Mouse (Mus musculus) hindbrain, embryonic 13.5 days (tissue): ENCODE measurements at regions not wholly inside any gene's neighbourhood (a gene's known extent, or its start where the extent isn't known, plus 50 kb on each side); places are given as distances from the start of the nearest gene placed in this dataset.
A peak's percentile ranks its signal among the peaks of the same experiment; 100 is the strongest.

Experiments
- ATAC-seq: fragments of 200-750 bp; cut with Nextera tagmentation; 2 replicates; pipeline ENCODE4 v1.8.0; 2017; ENCODE audit warnings: moderate TSS enrichment; ENCODE audit not compliant: low FRiP score
- H3K27ac ChIP-seq: fragments of 300-500 bp; sonication (generic); 2 replicates; pipeline ENCODE4 v1.5.1; 2015; ENCODE audit warnings: inconsistent platforms, mild to moderate bottlenecking, moderate library complexity
- H3K27me3 ChIP-seq: fragments of 300-500 bp; sonication (generic); 2 replicates; pipeline ENCODE4 v1.6.1; 2015; ENCODE audit warnings: mild to moderate bottlenecking, inconsistent platforms
- H3K36me3 ChIP-seq: fragments of 300-500 bp; sonication (generic); 2 replicates; pipeline ENCODE4 v1.6.1; 2015; ENCODE audit warnings: mild to moderate bottlenecking, inconsistent platforms
- H3K4me1 ChIP-seq: fragments of 300-500 bp; sonication (generic); replicated peaks from 2 replicates; pipeline ENCODE4 v1.6.1; 2015; ENCODE audit warnings: inconsistent platforms
- H3K4me2 ChIP-seq: fragments of 300-500 bp; sonication (generic); 2 replicates; pipeline ENCODE4 v1.6.1; 2015; ENCODE audit warnings: inconsistent platforms, mild to moderate bottlenecking, moderate library complexity
- H3K4me3 ChIP-seq: fragments of 300-500 bp; sonication (generic); 2 replicates; pipeline ENCODE4 v1.5.1; 2015; ENCODE audit warnings: mild to moderate bottlenecking, inconsistent platforms
- H3K9ac ChIP-seq: fragments of 300-500 bp; sonication (generic); 2 replicates; pipeline ENCODE4 v1.6.1; 2015; ENCODE audit warnings: mild to moderate bottlenecking, inconsistent platforms
- H3K9me3 ChIP-seq: fragments of 300-500 bp; sonication (generic); 2 replicates; pipeline ENCODE4 v1.6.1; 2016; ENCODE audit warnings: inconsistent platforms
- WGBS: fragments of 180-500 bp; shearing (Covaris S2); methylation state at CpG from one replicate; pipeline ENCODE4 v1.1.7; 2015; 5-methylcytosine and 5-hydroxymethylcytosine counted together

DNA sequence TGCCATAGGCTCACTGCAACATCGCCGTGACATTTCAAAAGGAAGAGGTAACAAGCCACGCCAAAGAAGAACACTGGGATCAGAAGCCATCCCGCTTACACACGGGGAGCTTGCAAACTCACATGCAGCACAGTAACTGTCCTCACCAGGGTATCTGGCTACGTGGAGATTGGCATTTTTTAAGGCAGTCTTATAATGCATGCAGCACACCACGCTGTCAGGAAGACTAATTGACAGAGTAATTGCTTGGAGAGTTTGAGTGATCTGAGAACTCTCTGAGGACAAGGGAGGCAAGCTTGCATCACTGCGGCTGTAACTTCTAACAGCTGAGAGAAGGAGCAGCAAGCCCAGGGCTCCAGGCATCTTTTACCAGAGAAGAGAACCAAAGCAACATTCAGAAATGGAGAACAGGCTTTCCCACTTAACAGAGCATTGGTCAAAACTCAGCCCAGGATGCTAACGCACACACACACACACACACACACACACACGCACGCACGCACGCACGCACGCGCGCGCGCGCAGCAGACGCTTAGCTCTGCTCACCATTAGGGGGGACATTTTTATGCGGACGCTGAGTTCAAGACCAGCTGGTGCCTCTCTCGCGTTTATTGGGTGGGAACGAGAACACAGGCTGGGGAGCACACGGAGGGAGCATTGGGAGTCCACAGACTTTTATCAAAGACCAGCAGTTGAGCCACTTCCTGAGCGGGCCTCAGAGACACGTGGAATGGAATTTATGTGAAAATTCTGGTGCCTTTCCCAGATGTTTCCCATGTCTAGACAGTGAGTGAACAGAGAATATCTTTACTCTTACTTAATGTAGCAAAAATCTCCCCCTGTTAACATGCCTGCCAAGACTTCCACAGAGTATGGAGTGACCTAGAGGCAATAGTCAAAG lies 66.6 kb downstream of the 1700129C05Rik start:
- H3K36me3 ChIP-seq: no peaks in the 10 kb centered on the region
- peak; percentile 87 for ATAC-seq
- WGBS: 34% methylated on average over 29 of the region's 29 CpGs
- peak overlapping the region; percentile 43 for H3K4me2 ChIP-seq
- H3K9me3 ChIP-seq: no peaks in the 10 kb centered on the region
- no peak overlapping the region for H3K27ac ChIP-seq
- no peaks in the 10 kb centered on the region for H3K27me3 ChIP-seq
- H3K4me3 ChIP-seq: peak overlapping the region; percentile 6; the same call in 1 of the 2 replicates
- peak overlapping the region; percentile 51 for H3K9ac ChIP-seq
- peaks cover 13% of the 10 kb centered on the region for H3K4me1 ChIP-seq

DNA sequence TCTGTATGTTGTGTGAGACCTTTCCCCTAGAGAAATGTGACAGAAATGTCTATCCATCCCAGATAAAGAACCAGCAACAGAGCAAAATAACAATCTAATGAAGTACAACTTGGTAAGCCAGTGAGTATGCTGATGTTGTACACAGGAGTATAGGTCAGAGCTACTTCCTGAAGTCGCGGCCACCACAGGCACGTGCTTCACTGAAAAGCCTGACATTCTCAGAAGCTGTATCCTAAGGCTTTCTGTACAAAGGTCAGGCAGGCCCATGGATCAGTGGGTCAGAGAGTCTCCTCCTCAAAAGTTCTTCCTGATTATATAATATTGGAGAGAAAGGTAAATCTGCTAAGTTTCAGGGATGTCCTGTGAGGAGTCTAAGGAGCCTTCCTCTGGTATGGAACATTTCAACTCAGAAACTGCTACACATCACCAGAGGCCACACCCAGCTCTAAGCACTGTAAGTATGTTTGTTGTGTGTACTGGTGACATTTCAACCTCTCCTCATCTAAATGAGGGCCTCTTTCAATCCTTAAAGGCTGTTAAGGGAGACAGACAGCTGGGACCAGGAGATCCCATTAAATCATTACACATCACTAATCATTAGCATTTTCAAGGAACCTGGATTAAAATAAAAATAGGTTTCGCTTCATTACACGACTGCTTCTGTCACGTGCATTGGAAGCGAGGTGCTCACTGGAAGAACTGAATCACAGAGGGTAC lies 70.2 kb downstream of the 1700129C05Rik start:
- no peak overlapping the region for H3K4me2 ChIP-seq
- peaks cover 13% of the 10 kb centered on the region for H3K4me1 ChIP-seq
- H3K4me3 ChIP-seq: no peak overlapping the region
- H3K9me3 ChIP-seq: no peaks in the 10 kb centered on the region
- no peak overlapping the region for H3K9ac ChIP-seq
- no peak for ATAC-seq
- 72% methylated on average over 7 of the region's 7 CpGs for WGBS
- H3K27ac ChIP-seq: no peak overlapping the region
- H3K27me3 ChIP-seq: no peaks in the 10 kb centered on the region
- H3K36me3 ChIP-seq: no peaks in the 10 kb centered on the region

DNA sequence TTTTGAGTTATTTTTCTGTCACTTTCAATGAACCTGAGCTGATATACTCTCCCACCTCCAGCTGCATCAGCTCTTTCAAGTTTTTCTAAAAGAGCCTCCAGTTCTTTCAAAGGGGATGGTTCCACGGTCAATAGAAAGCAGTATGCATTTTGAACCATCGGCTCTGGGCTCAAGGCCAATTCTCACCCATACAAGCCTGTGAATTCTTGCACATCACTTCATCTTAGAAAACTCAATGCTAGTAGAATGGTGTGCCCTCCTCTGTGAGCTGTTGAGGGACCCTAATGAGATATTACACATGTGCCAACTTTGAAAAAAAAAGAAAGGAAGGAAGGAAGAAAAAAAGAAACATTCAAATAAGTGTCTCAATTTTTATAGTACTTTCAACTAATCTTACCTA lies 72.6 kb downstream of the 1700129C05Rik start:
- H3K9ac ChIP-seq: no peak overlapping the region
- no peak overlapping the region for H3K27ac ChIP-seq
- no peaks in the 10 kb centered on the region for H3K9me3 ChIP-seq
- H3K4me1 ChIP-seq: no peaks in the 10 kb centered on the region
- no peak overlapping the region for H3K4me2 ChIP-seq
- no peak overlapping the region for H3K4me3 ChIP-seq
- H3K27me3 ChIP-seq: no peaks in the 10 kb centered on the region
- no peaks in the 10 kb centered on the region for H3K36me3 ChIP-seq
- WGBS: 70% methylated on average over 2 of the region's 2 CpGs
- no peak for ATAC-seq

DNA sequence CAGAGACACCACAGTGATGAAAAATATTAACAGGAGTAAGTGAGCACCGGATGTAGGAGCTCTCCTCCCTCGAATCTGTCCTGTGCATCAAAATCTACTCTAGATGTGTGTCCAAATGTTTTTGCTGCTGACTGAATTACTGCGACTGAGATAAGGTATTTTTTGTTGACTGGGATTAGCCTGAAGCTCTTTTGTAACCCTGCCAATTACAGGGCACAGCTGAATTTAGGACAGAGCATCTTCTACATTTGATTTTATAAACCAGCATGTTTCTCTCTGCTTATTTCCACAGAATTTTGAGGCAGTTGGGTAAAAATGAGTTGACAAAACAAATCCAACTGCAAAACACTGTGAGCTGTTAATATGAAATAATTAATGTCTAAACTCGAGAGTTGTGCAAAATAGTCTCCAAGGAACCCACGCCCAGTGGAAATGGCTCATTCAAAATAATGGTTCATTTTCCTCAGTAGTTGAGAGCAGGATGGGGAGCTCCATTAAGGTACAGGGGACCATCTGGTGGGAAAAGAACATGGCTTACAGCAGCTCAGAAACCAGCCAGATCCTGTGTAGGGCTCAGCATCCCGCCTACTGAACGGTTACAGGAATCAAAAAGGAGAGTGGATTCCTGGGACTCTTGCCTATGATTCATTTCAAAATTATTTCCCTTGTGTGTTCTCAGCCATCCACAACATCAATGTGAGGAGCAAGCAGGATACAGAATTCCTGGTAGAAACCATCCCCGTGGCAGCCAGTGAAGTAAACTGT lies 76.1 kb downstream of the 1700129C05Rik start:
- H3K9me3 ChIP-seq: no peaks in the 10 kb centered on the region
- no peak overlapping the region for H3K4me2 ChIP-seq
- H3K27me3 ChIP-seq: no peaks in the 10 kb centered on the region
- no peaks in the 10 kb centered on the region for H3K4me1 ChIP-seq
- H3K9ac ChIP-seq: no peak overlapping the region
- no peaks in the 10 kb centered on the region for H3K36me3 ChIP-seq
- ATAC-seq: no peak
- no peak overlapping the region for H3K27ac ChIP-seq
- 85% methylated on average over 8 of the region's 8 CpGs for WGBS
- H3K4me3 ChIP-seq: no peak overlapping the region

DNA sequence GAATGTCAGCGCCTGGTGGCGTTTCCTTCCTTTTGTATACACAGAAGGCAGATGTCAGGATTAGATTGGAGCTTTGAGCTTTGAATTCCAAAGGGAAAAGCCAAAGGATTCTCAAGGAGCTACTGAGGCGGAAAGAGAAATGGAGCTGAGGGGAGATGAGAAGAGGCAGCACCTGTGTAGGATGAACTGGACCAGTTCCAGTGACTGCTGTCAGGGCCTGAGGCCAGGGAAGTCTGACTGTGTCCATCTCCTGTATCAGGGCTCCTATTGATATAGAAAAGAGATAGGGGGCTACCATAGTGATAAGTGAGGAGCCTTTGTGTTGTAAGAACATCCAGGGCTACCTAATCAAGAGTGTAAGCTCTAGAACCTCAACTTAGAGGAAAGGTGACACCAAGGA lies 79.5 kb downstream of the 1700129C05Rik start:
- Histone ChIP-seq H3K9me3 (no peaks in the 10 kb centered on the region), H3K9ac (no peak overlapping the region), H3K4me2 (no peak overlapping the region), H3K27ac (no peak overlapping the region), H3K4me3 (no peak overlapping the region), H3K27me3 (no peaks in the 10 kb centered on the region), H3K4me1 (no peaks in the 10 kb centered on the region), H3K36me3 (no peaks in the 10 kb centered on the region)
- no peak for ATAC-seq
- WGBS: 76% methylated on average over 3 of the region's 3 CpGs

DNA sequence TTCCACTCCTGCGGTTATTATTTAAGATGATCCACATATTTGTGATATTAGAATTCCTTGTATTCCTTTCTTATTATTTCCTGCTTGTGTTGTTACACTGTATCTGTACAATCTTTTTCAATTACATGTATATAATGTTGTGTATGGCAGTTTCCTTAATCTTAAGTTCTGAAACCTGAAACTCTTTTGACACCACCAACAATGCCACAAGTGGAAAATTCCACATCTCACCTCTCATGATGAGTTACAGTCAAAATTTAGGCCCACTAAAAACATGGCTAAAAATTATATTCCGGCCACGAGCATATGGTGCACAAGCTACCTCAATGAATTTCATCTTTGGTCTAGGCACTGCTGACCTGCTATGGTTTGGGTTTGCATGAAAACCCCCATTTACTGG lies 85.9 kb downstream of the 1700129C05Rik start:
- no peak overlapping the region for H3K9ac ChIP-seq
- no peaks in the 10 kb centered on the region for H3K9me3 ChIP-seq
- 93% methylated on average over 3 of the region's 3 CpGs for WGBS
- H3K4me3 ChIP-seq: no peak overlapping the region
- no peak overlapping the region for H3K4me2 ChIP-seq
- H3K36me3 ChIP-seq: no peaks in the 10 kb centered on the region
- no peaks in the 10 kb centered on the region for H3K4me1 ChIP-seq
- ATAC-seq: no peak
- H3K27me3 ChIP-seq: no peaks in the 10 kb centered on the region
- no peak overlapping the region for H3K27ac ChIP-seq

DNA sequence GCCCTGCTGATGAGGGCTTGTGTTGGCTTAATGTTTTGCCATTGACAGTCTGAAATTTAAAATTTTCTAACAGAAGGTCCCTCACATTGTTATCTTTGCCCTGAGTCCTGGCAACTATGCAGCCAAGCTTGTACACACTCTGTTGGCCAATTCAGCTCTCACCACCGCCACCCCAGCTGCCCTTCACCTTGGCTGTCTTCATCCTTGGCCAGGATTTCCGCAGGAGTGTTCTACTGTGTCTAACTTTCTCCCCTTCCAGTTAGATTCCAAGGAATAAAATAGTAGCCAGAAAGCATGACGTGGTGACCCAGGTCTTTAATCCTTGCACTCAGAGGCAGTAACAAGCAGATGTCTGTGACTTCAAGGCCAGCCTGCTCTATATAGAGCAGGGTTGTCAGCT lies 87.4 kb downstream of the 1700129C05Rik start:
- Histone ChIP-seq H3K9me3 (no peaks in the 10 kb centered on the region), H3K4me3 (no peak overlapping the region), H3K36me3 (no peaks in the 10 kb centered on the region), H3K4me1 (no peaks in the 10 kb centered on the region), H3K27ac (no peak overlapping the region), H3K9ac (no peak overlapping the region), H3K27me3 (no peaks in the 10 kb centered on the region), H3K4me2 (no peak overlapping the region)
- WGBS: 95% methylated on average over 3 of the region's 3 CpGs
- ATAC-seq: no peak

DNA sequence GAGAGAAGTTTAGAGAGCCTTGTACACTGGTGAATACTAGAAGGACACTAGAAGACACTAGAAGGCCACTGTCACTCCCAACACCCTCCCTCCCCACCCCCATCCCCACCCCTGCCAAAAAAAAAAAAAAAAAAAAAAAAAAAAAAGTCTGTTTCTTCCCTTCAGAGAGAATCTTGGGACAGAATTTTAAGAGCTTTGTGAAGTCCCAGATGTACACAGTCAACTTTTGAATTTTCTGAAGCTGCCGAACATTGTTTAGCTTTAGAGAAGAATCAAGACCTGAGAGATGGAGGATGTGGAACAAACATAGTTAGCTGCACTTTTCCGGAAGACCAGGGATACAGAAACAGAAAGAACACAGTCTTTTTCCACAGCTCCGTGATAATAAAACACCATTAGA lies 90.3 kb downstream of the 1700129C05Rik start:
- Histone ChIP-seq H3K27me3 (no peaks in the 10 kb centered on the region), H3K9ac (no peak overlapping the region), H3K27ac (no peak overlapping the region), H3K36me3 (no peaks in the 10 kb centered on the region), H3K4me2 (no peak overlapping the region), H3K4me1 (no peaks in the 10 kb centered on the region), H3K9me3 (no peaks in the 10 kb centered on the region), H3K4me3 (no peak overlapping the region)
- WGBS: 86% methylated on average over 3 of the region's 3 CpGs
- no peak for ATAC-seq

DNA sequence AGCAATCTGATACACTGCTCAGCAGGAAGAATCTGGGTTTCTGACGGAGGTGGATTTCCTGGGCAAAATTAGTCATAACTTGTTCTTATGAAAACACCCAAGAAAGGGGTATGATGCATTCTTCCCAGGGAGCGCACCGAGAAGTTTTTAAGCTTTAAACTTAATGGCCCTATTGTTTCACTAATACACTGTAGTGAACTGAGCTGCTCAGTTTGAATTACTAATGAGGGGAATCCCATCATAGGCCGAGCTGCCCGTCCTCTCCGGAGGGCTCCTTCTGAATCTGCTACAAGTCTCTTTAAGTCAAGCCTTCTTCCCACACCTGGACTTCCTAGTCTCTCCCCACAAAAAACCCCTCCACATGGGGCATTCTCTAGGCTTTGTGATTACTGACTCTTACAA lies 91.2 kb downstream of the 1700129C05Rik start:
- H3K27me3 ChIP-seq: no peaks in the 10 kb centered on the region
- no peak overlapping the region for H3K4me3 ChIP-seq
- WGBS: 12% methylated on average over 6 of the region's 6 CpGs

DNA sequence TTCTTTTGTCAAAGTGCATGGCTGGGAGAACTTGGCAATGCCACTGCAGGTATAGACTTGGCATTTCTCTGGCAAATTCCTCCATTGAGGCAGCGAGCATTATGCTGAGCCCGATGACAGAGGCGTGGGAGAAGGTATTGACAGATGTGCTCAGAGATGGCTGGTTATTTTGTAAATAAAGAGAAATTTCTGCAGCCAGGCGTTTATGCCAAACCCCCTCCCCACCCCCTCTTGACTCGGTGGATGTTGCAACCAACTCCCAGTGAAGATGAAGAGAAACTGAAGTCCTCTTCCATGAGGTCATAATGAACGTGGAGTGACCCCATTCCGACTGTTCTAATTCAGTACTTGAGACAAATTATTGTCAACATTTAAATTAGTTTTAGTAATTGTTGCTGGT lies 97.0 kb downstream of the 1700129C05Rik start:
- WGBS: 84% methylated on average over 7 of the region's 7 CpGs
- Histone ChIP-seq H3K4me1 (0 out of 2 replicates have a peak, but pooled peaks cover 4% of the 10 kb centered on the region), H3K9me3 (no peaks in the 10 kb centered on the region), H3K4me3 (no peak overlapping the region), H3K27ac (no peak overlapping the region), H3K4me2 (no peak overlapping the region), H3K36me3 (no peaks in the 10 kb centered on the region), H3K9ac (no peak overlapping the region), H3K27me3 (no peaks in the 10 kb centered on the region)
- ATAC-seq: no peak

More for the DNA sequence above, 91.2 kb downstream of the 1700129C05Rik start:
- Histone ChIP-seq H3K4me2 (no peak overlapping the region), H3K9ac (no peak overlapping the region), H3K27ac (no peak overlapping the region), H3K9me3 (no peaks in the 10 kb centered on the region), H3K4me1 (no peaks in the 10 kb centered on the region), H3K36me3 (no peaks in the 10 kb centered on the region)
- ATAC-seq: no peak

DNA sequence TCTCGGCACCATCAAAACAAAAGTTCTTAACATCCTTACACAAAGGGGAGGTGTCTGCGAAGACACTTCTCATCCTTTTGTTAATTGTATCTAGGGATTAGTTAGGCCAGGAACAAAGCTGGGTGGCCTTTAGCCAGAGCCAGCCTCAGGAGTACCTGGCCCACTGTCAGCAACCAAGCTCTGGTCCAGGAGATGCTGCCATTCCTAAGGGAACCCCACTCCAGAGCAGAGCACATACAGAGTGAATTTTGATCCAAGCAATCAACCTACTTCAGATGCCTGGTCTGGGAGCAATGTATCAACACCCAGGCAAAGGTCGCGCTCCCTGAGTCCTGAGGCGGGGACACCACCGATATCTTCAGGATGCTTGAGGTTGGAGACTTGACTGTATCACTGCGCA lies 97.5 kb downstream of the 1700129C05Rik start:
- 77% methylated on average over 7 of the region's 7 CpGs for WGBS
- H3K4me1 ChIP-seq: 0 out of 2 replicates have a peak, but pooled peaks cover 4% of the 10 kb centered on the region
- no peak overlapping the region for H3K4me2 ChIP-seq
- no peak overlapping the region for H3K4me3 ChIP-seq
- ATAC-seq: no peak
- H3K9ac ChIP-seq: no peak overlapping the region
- H3K9me3 ChIP-seq: no peaks in the 10 kb centered on the region
- H3K27ac ChIP-seq: no peak overlapping the region
- H3K27me3 ChIP-seq: no peaks in the 10 kb centered on the region
- H3K36me3 ChIP-seq: no peaks in the 10 kb centered on the region

DNA sequence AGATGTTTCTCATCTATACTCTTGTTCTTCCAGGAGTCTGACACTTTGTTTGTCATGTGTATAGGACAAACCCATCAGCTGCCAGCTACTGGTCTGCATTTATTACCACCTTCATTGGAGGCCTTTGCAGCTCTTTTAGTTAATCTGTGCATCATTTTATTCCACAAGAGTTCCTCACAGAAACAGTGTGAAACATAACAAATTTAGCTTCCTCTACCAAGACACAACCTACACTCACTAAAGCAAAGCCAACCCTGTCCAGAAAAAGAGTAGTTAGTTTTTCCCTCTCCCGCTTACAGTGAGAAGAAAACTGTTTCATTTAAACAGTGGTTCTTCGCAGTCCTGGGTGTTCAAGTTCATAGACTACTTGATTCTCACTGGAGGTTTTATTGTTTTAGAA lies 100.5 kb downstream of the 1700129C05Rik start:
- no peaks in the 10 kb centered on the region for H3K36me3 ChIP-seq
- no peak overlapping the region for H3K27ac ChIP-seq
- ATAC-seq: no peak
- H3K9ac ChIP-seq: no peak overlapping the region
- no peak overlapping the region for H3K4me3 ChIP-seq
- WGBS: 96% methylated on average over 2 of the region's 2 CpGs
- no peaks in the 10 kb centered on the region for H3K9me3 ChIP-seq
- H3K27me3 ChIP-seq: no peaks in the 10 kb centered on the region
- H3K4me1 ChIP-seq: 0 out of 2 replicates have a peak, but pooled peaks cover 4% of the 10 kb centered on the region
- H3K4me2 ChIP-seq: no peak overlapping the region
